Mouse (Mus musculus): ENCODE measurements at regions not wholly inside any gene's neighbourhood (a gene's known extent, or its start where the extent isn't known, plus 50 kb on each side); places are given as distances from the start of the nearest gene placed in this dataset.
"Not testable (repeated sequence)": the region's sequence is repeated elsewhere in the genome, so short reads cannot be mapped to it uniquely, and the experiment has no call there.

GRCm38 (mm10) chr8:118209301-118209700 lies 74.2 kb upstream of the Cdh13 start:
- H3K4me3 ChIP-seq; ATAC-seq (ENCODE audit: low FRiP score, low read depth); H3K4me1 ChIP-seq; H3K4me2 ChIP-seq (replicated peaks); H3K9ac ChIP-seq; H3K27me3 ChIP-seq (replicated peaks); H3K9me3 ChIP-seq; H3K36me3 ChIP-seq; H3K27ac ChIP-seq: not testable (repeated sequence)
- 97% methylated on average over 16 of the region's 16 CpGs for WGBS

- no peak overlapping the region for H3K4me3 ChIP-seq
- WGBS, result 91% methylated on average over 6 of the region's 6 CpGs
- H3K9me3 ChIP-seq, result no peaks in the 10 kb centered on the region
- ATAC-seq (ENCODE audit: low FRiP score, low read depth), result no peak
- no peaks in the 10 kb centered on the region for H3K27me3 ChIP-seq (replicated peaks)
- H3K9ac ChIP-seq, result no peak overlapping the region
- H3K4me2 ChIP-seq (replicated peaks), result no peak overlapping the region
- no peak overlapping the region for H3K27ac ChIP-seq
- H3K4me1 ChIP-seq, result no peaks in the 10 kb centered on the region
- no peaks in the 10 kb centered on the region for H3K36me3 ChIP-seq
Observed at GRCm38 (mm10) chr8:118190866-118191265, 92.7 kb upstream of the Cdh13 start.

- H3K27ac ChIP-seq, result no peak overlapping the region
- ATAC-seq (ENCODE audit: low FRiP score, low read depth), result no peak
- no peaks in the 10 kb centered on the region for H3K36me3 ChIP-seq
- no peak overlapping the region for H3K4me3 ChIP-seq
- 63% methylated on average over 15 of the region's 15 CpGs for WGBS
- H3K4me1 ChIP-seq, result no peaks in the 10 kb centered on the region
- no peak overlapping the region for H3K9ac ChIP-seq
- no peak overlapping the region for H3K4me2 ChIP-seq (replicated peaks)
- no peaks in the 10 kb centered on the region for H3K9me3 ChIP-seq
- no peaks in the 10 kb centered on the region for H3K27me3 ChIP-seq (replicated peaks)
Observed at GRCm38 (mm10) chr8:118189226-118189625, 94.3 kb upstream of the Cdh13 start.

DNA sequence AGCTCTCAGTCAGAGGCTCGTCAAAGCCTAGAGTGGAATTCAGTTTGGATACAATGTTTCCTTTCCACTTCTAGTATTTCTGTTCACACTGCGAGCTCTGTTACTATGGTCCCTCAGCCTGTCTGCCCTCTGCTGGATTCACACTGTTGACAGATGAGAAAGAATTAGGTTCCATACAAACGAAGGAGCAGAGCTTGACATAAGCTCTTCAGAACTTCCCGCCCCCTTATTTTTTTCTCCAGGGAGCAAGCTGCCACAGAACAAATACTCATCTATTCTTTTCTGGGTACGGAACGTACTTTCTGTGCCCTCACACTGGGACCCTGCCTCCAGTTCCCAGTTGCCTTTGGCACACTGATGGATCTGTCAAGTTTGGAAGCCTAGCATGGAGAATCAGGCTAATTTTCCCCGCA lies 114.5 kb upstream of the Cdh13 start:
- H3K27me3 ChIP-seq (replicated peaks), result no peaks in the 10 kb centered on the region
- no peaks in the 10 kb centered on the region for H3K9me3 ChIP-seq
- H3K9ac ChIP-seq, result no peak overlapping the region
- ATAC-seq (ENCODE audit: low FRiP score, low read depth), result no peak
- H3K4me3 ChIP-seq, result no peak overlapping the region
- H3K36me3 ChIP-seq, result no peaks in the 10 kb centered on the region
- H3K4me1 ChIP-seq, result no peaks in the 10 kb centered on the region
- WGBS, result 58% methylated on average over 7 of the region's 7 CpGs
- no peak overlapping the region for H3K27ac ChIP-seq
- H3K4me2 ChIP-seq (replicated peaks), result no peak overlapping the region

DNA sequence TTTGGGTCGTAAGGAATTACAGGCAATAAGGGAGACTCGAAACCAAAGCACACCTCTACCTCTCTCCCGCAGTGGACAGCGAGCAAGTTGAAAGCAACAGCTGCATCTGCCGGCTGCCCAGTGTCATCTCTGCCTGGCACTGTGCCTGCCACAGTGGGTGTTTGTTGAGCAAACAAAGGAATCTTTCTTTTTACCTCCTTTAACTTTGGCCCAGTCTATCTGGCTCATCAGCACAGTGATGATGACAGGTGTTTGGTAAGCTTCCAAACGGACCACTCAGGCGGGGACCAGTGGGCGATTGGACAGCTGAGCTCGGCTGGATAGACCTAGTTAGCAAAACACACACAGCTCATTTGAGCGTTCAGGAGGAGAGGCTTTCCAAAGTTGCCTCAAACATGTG lies 121.4 kb upstream of the Cdh13 start:
- H3K27ac ChIP-seq, result no peak overlapping the region
- H3K9me3 ChIP-seq, result no peaks in the 10 kb centered on the region
- H3K36me3 ChIP-seq, result no peaks in the 10 kb centered on the region
- 67% methylated on average over 10 of the region's 10 CpGs for WGBS
- no peaks in the 10 kb centered on the region for H3K4me1 ChIP-seq
- no peaks in the 10 kb centered on the region for H3K27me3 ChIP-seq (replicated peaks)
- H3K4me2 ChIP-seq (replicated peaks), result no peak overlapping the region
- H3K4me3 ChIP-seq, result no peak overlapping the region
- ATAC-seq (ENCODE audit: low FRiP score, low read depth), result no peak
- no peak overlapping the region for H3K9ac ChIP-seq

GRCm38 (mm10) chr8:118147359-118148205 lies 136.0 kb upstream of the Cdh13 start:
- peaks cover 7% of the 10 kb centered on the region for H3K4me1 ChIP-seq
- no peaks in the 10 kb centered on the region for H3K36me3 ChIP-seq
- no peak overlapping the region for H3K27ac ChIP-seq
- no peak for ATAC-seq (ENCODE audit: low FRiP score, low read depth)
- H3K27me3 ChIP-seq (replicated peaks), result no peaks in the 10 kb centered on the region
- no peak overlapping the region for H3K4me3 ChIP-seq
- no peak overlapping the region; the same call in 1 of the 2 replicates for H3K4me2 ChIP-seq (replicated peaks)
- H3K9me3 ChIP-seq, result no peaks in the 10 kb centered on the region
- WGBS, result 49% methylated on average over 10 of the region's 10 CpGs
- H3K9ac ChIP-seq, result no peak overlapping the region

GRCm38 (mm10) chr8:118144546-118144945 lies 139.0 kb upstream of the Cdh13 start:
- WGBS, result 64% methylated on average over 5 of the region's 5 CpGs
- Histone ChIP-seq H3K9me3 (no peaks in the 10 kb centered on the region), H3K4me2 (replicated peaks) (no peak overlapping the region), H3K27me3 (replicated peaks) (no peaks in the 10 kb centered on the region), H3K36me3 (no peaks in the 10 kb centered on the region), H3K9ac (no peak overlapping the region), H3K4me1 (peaks cover 7% of the 10 kb centered on the region), H3K27ac (no peak overlapping the region), H3K4me3 (no peak overlapping the region)
- no peak for ATAC-seq (ENCODE audit: low FRiP score, low read depth)

DNA sequence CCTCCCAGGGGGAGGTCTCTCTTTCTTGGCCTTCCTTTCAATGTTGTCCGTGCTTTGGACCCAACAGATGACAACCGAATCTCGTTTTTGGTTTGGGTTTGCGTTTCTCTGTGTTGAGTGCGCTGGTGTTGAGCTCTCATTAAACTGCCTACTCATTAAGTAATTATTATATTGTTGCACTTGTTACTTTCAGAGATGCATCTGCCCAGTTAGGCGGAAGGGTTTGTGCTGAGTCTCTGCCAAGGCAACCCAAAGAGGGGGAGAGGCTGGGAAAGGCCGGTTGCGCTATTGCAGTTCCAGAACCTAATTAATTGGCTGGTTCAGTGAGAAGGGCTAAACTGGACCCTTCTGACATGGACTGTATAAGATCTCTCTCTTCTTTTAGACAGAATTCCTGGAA lies 141.2 kb upstream of the Cdh13 start:
- no peak overlapping the region for H3K4me3 ChIP-seq
- H3K9me3 ChIP-seq, result no peaks in the 10 kb centered on the region
- no peak overlapping the region for H3K9ac ChIP-seq
- H3K4me2 ChIP-seq (replicated peaks), result no peak overlapping the region
- H3K4me1 ChIP-seq, result peaks cover 4% of the 10 kb centered on the region
- WGBS, result 90% methylated on average over 8 of the region's 8 CpGs
- no peaks in the 10 kb centered on the region for H3K36me3 ChIP-seq
- no peak overlapping the region for H3K27ac ChIP-seq
- H3K27me3 ChIP-seq (replicated peaks), result no peaks in the 10 kb centered on the region
- ATAC-seq (ENCODE audit: low FRiP score, low read depth), result no peak

GRCm38 (mm10) chr8:118139928-118140327 lies 143.6 kb upstream of the Cdh13 start:
- Histone ChIP-seq H3K36me3 (no peaks in the 10 kb centered on the region), H3K9me3 (no peaks in the 10 kb centered on the region), H3K27me3 (replicated peaks) (no peaks in the 10 kb centered on the region), H3K9ac (no peak overlapping the region), H3K4me3 (no peak overlapping the region), H3K27ac (no peak overlapping the region), H3K4me2 (replicated peaks) (no peak overlapping the region), H3K4me1 (no peaks in the 10 kb centered on the region)
- WGBS, result 83% methylated on average over 6 of the region's 6 CpGs
- no peak for ATAC-seq (ENCODE audit: low FRiP score, low read depth)

- 74% methylated on average over 3 of the region's 3 CpGs for WGBS
- no peaks in the 10 kb centered on the region for H3K4me1 ChIP-seq
- no peak for ATAC-seq (ENCODE audit: low FRiP score, low read depth)
- H3K9ac ChIP-seq, result no peak overlapping the region
- H3K27me3 ChIP-seq (replicated peaks), result no peaks in the 10 kb centered on the region
- H3K4me3 ChIP-seq, result no peak overlapping the region
- no peaks in the 10 kb centered on the region for H3K9me3 ChIP-seq
- no peak overlapping the region for H3K27ac ChIP-seq
- no peak overlapping the region for H3K4me2 ChIP-seq (replicated peaks)
- H3K36me3 ChIP-seq, result no peaks in the 10 kb centered on the region
Observed at GRCm38 (mm10) chr8:118137846-118138245, 145.7 kb upstream of the Cdh13 start.

DNA sequence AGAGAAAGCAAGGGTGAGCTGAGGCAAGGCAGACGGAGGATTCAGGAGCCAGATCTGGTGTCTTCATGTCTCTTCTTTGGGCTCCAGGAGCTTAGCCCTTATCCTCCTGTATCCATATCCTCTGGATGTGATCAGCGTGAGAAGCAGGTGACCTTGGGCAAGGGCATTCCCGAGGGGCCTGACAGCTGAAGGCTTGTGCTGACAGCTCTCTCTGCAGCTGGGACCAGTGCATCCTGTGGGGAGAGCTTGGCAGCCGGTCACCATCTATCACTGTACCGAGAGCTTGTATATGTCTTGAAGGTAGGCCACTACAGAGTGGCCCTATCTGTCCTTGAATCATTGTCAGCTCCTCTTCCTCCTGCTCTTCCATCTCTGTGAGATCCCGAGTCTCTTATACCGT lies 158.5 kb upstream of the Cdh13 start:
- 79% methylated on average over 7 of the region's 7 CpGs for WGBS
- Histone ChIP-seq H3K36me3 (no peaks in the 10 kb centered on the region), H3K27me3 (replicated peaks) (no peaks in the 10 kb centered on the region), H3K4me3 (no peak overlapping the region), H3K9ac (no peak overlapping the region), H3K4me2 (replicated peaks) (no peak overlapping the region), H3K4me1 (no peaks in the 10 kb centered on the region), H3K27ac (no peak overlapping the region), H3K9me3 (no peaks in the 10 kb centered on the region)
- no peak for ATAC-seq (ENCODE audit: low FRiP score, low read depth)

- H3K9me3 ChIP-seq, result no peaks in the 10 kb centered on the region
- no peak overlapping the region for H3K27ac ChIP-seq
- H3K4me1 ChIP-seq, result no peaks in the 10 kb centered on the region
- no peaks in the 10 kb centered on the region for H3K27me3 ChIP-seq (replicated peaks)
- H3K4me3 ChIP-seq, result no peak overlapping the region
- H3K36me3 ChIP-seq, result no peaks in the 10 kb centered on the region
- H3K4me2 ChIP-seq (replicated peaks), result no peak overlapping the region
- 63% methylated on average over 8 of the region's 8 CpGs for WGBS
- no peak for ATAC-seq (ENCODE audit: low FRiP score, low read depth)
- H3K9ac ChIP-seq, result no peak overlapping the region
Observed at GRCm38 (mm10) chr8:118114253-118114652, 169.3 kb upstream of the Cdh13 start.

GRCm38 (mm10) chr8:118104464-118105050 lies 179.0 kb upstream of the Cdh13 start:
- H3K9ac ChIP-seq, result no peak overlapping the region
- H3K36me3 ChIP-seq, result no peaks in the 10 kb centered on the region
- H3K4me1 ChIP-seq, result peaks cover 5% of the 10 kb centered on the region; the same call in 1 of the 2 replicates
- no peak overlapping the region for H3K4me2 ChIP-seq (replicated peaks)
- no peak for ATAC-seq (ENCODE audit: low FRiP score, low read depth)
- no peaks in the 10 kb centered on the region for H3K9me3 ChIP-seq
- 77% methylated on average over 14 of the region's 14 CpGs for WGBS
- no peaks in the 10 kb centered on the region for H3K27me3 ChIP-seq (replicated peaks)
- no peak overlapping the region for H3K4me3 ChIP-seq
- no peak overlapping the region for H3K27ac ChIP-seq

Measured in neural tube, embryonic 12.5 days (tissue).